Mouse (Mus musculus): ENCODE measurements around the gene Nt5dc1. TPM values are rescaled to one million over a fixed set of nuclear protein-coding genes. Genes with fewer than 3 reads are reported as not detected.
"Not testable (repeated sequence)": the region's sequence is repeated elsewhere in the genome, so short reads cannot be mapped to it uniquely, and the experiment has no call there.

The Nt5dc1 gene
- total RNA-seq, 2 experiments from 2014 or later = 2.6 to 3.0 TPM

- DNase-seq (ENCODE audit: low spot score in 2 of 2) = peak; percentile 79 to 81
Observed at GRCm38 (mm10) chr10:34316571-34317216, 101.7 kb downstream of the Nt5dc1 start.

GRCm38 (mm10) chr10:34312536-34312935 lies 105.8 kb downstream of the Nt5dc1 start:
- DNase-seq (ENCODE audit: low spot score in 2 of 2) = no peak

GRCm38 (mm10) chr10:34309915-34310685 lies 108.3 kb downstream of the Nt5dc1 start:
- DNase-seq (ENCODE audit: low spot score in 2 of 2) = no peak

- DNase-seq (ENCODE audit: low spot score in 2 of 2) = no peak
Observed at GRCm38 (mm10) chr10:34307070-34307469, 111.3 kb downstream of the Nt5dc1 start.

GRCm38 (mm10) chr10:34300368-34300767 lies 118.0 kb downstream of the Nt5dc1 start:
- no peak for DNase-seq (ENCODE audit: low spot score in 2 of 2)

DNA sequence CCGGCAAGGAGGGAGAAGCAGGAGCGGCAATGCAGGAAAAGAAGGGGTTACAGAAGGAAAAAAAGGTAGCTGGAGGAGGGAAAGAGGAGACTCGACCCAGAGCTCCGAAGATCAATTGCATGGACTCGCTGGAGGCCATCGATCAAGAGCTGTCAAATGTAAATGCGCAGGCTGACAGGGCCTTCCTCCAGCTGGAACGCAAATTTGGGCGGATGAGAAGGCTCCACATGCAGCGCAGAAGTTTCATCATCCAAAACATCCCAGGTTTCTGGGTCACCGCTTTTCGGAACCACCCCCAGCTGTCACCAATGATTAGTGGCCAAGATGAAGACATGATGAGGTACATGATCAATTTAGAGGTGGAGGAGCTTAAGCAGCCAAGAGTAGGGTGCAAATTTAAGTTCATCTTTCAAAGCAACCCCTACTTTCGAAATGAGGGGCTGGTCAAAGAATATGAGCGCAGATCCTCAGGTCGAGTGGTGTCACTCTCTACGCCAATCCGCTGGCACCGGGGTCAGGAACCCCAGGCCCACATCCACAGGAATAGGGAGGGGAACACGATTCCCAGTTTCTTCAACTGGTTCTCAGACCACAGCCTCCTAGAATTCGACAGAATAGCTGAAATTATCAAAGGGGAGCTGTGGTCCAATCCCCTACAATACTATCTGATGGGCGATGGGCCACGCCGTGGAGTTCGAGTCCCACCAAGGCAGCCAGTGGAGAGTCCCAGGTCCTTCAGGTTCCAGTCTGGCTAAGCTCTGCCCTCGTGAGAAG lies 120.2 kb downstream of the Nt5dc1 start:
- DNase-seq (ENCODE audit: low spot score in 2 of 2) = peak in 1 of 2 experiments; percentile 10

DNA sequence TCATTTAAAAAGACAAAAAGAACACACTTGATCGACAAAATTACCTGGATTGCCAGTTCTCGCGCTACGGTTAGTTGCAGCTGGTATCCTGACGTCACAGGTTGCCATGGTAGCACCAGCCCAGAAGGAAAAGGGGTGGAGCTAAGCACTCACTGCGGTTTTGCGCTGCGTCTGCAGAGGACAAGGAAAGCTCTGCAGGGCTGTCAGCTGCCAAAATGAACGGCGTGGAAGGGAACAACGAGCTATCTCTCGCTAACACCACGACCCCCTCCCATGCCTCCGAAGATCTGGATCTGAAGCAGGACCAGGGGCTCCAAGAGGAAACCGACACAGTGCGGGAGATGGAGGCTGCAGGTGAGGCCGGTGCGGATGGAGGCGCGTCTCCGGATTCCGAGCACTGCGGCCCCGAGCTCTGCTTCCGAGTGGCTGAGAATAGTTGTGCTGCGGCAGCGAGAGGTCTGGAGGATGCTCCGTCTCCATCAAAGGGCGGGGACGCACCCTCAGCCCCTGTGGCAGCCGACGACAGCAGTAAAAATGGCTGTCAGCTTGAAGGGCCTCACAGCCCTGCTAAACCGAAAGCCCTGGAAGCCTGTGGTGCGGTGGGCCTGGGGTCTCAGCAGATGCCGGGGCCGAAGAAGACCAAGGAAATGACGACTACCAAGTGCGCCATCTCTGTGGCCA lies 120.9 kb downstream of the Nt5dc1 start, which contains the start of gene Tspyl4:
Tspyl4 (plus strand) TSS at position 144 of the 681 bp plus-strand sequence.
- peak; percentile 94 to 96 for DNase-seq (ENCODE audit: low spot score in 2 of 2)

DNA sequence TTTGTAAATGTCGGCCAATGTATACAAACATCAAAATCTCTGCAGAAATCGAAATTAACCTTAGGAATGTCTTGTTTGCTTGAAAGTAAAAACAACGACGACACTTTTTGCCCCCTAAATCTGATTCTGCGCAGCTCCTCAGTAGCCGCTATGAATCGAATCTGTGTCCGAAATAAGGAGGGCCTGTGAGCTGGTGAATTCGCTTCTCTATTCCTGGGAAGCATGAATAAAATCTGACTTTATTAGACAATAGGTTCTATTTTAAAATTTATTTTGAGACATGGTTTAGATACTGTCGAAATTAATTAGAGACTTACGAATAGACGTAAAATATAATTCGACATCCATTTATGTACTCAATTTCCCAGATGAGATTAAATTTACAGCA lies 121.4 kb downstream of the Nt5dc1 start:
- DNase-seq (ENCODE audit: low spot score in 2 of 2) = no peak

- peak; percentile 45 to 57 for DNase-seq (ENCODE audit: low spot score in 2 of 2)
Observed at GRCm38 (mm10) chr10:34282420-34283238, 135.7 kb downstream of the Nt5dc1 start.

DNA sequence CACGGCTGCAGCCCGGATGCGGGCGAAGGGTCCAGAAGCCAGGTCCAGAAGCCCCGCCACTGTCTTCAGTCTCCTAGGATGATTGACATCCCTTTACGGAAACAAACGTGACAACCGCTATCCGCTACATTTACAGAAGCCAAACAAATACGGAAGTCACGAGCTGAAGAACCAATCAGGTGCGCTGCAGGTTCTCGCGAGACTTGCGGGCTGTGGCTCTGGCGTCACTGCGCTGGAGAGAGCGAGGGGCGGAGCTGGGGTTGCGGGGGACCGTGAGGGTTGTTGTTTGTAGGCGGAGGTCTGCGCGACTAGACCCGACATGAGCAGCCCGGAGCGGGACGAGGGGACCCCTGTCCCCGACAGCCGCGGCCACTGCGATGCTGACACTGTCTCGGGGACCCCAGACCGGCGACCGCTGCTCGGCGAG lies 136.4 kb downstream of the Nt5dc1 start, which contains the start of gene Tspyl1:
Tspyl1 (plus strand) TSS at position 229 of the 427 bp plus-strand sequence.
- DNase-seq (ENCODE audit: low spot score in 2 of 2) = peak; percentile 97 to 98

DNA sequence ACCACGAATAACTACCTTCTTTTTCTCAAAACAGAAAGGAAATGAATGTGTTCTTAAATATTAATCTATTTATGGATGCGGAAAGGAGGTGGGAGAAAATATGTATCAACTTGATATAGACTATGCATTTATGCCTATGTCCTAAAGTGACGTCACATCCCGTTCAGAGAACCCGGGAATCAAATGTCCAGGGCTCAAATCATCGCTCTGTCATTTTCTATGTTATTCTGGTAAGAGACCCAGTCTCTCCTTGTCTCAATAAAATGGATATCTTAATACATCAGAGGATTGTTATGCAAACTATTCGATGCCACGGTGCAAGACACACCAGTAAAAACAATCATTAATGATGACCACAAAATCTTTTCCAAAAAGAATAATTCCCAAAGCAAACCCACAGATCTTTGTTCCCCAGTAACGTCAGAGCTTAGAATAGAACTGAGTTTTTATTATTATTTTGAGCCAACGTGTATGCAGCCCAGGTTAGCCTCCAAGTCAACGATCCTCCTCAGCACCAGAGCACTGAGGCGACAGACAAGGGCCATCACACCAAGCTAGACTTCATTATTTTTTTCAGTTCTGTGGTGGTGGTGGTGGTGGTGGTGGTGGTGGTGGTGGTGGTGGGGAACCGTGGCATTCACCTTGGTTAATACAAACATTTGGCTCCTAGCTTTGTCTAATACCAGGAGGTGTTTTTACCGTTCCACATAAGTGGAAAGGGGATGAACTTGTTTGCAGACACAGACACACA lies 137.0 kb downstream of the Nt5dc1 start:
- no peak for DNase-seq (ENCODE audit: low spot score in 2 of 2)

GRCm38 (mm10) chr10:34280591-34281175 lies 137.7 kb downstream of the Nt5dc1 start:
- DNase-seq (ENCODE audit: low spot score in 2 of 2) = peak; percentile 49 to 80

GRCm38 (mm10) chr10:34271681-34272080 lies 146.7 kb downstream of the Nt5dc1 start:
- peak in 1 of 2 experiments; percentile 50 for DNase-seq (ENCODE audit: low spot score in 2 of 2)

DNA sequence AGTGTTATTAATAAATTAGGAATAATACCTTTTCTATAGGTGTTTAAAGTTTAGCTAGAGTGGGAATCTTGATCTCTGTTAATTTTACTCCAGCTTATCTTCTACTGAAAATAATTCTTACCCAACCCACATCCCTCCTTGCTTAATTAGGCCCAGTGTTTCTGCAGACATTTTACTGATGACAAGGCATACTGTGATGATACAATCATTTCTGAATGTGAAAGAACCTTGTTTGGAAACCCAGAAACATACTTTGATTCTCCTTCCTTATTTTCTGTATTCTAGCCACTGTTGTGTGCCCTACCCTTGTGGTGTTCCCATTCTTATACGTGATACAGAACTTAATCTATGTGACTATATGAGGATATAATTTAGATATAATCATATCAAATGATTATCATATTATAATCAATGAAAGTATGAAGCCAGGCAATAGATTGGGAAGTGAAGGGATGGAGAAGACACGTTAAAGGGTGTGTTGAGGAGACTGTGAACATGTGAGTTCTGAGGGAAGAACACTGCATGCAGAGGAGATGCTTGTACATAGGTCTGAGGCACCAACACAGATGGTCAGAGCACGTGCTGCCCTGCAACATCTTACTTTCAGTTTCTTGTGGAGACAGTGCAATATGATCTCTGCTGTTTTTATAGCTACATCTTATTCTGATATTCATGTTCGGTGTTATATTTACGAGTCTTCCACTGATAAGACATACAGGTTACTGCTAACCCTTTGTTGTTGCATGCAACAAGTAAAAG lies 150.9 kb downstream of the Nt5dc1 start:
- DNase-seq (ENCODE audit: low spot score in 2 of 2) = no peak

- no peak for DNase-seq (ENCODE audit: low spot score in 2 of 2)
Observed at GRCm38 (mm10) chr10:34265106-34265505, 153.2 kb downstream of the Nt5dc1 start.

- not testable (repeated sequence) for DNase-seq (ENCODE audit: low spot score in 2 of 2)
Observed at GRCm38 (mm10) chr10:34252833-34253232, 165.5 kb downstream of the Nt5dc1 start.

DNA sequence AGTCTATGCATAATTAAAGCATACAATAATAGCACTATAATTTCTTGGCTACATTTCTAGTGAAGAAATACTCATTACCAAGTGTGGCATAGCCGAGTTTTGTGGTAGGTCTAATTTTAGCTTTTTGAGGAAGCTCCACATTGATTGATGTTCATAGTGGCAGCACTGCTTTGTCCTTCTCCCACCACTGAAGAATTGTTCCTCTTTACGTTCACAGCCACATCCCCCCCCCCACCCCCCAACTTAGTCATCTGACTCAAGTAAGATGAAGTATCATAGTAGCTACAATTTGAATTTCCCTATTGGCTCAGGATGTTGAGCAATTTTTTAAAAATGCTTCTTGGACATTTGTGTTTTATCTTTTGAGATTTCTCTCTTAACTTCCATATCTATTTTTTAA lies 168.8 kb downstream of the Nt5dc1 start:
- no peak for DNase-seq (ENCODE audit: low spot score in 2 of 2)

GRCm38 (mm10) chr10:34247757-34248156 lies 170.6 kb downstream of the Nt5dc1 start:
- no peak for DNase-seq (ENCODE audit: low spot score in 2 of 2)

Measured in layer of hippocampus, postnatal 14 days (tissue).